Mouse (Mus musculus): ENCODE measurements around the gene Enpp3. TPM values are rescaled to one million over a fixed set of nuclear protein-coding genes. Genes with fewer than 3 reads are reported as not detected.

Gene Enpp3
- polyA plus RNA-seq, 1 experiment from 2014 or later: 7.9 TPM

DNA sequence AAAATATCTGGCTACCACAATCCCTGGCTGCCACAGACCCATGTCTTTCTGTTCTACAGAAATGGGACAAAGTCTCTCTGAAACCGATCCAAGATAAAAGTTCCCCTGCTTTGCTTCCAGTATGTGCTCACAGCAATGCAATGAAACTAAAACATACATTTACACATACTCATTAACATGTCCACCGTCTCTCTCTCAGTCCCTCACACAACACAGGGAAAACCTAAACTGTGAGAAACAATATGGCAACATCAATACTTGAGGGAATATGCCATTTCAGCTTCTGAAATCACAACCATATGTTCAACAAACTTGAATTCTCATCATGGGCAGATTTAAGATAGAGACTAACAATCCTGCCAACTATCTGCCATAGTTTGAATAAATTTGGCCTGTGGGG is 117.4 kb downstream of the Enpp3 start:
- Histone ChIP-seq H3K9me3 (no peaks in the 10 kb centered on the region), H3K4me2 (no peak overlapping the region), H3K4me3 (replicated peaks) (no peak overlapping the region), H3K36me3 (no peaks in the 10 kb centered on the region), H3K4me1 (replicated peaks) (no peaks in the 10 kb centered on the region), H3K9ac (replicated peaks) (no peak overlapping the region), H3K27ac (no peak overlapping the region), H3K27me3 (no peaks in the 10 kb centered on the region)
- 95% methylated on average over 2 of the region's 2 CpGs for WGBS
- no peak for ATAC-seq (ENCODE audit: insufficient number of reproducible peaks, insufficient read depth, low FRiP score, low TSS enrichment, low read depth)

Other genes starting within 250 kb of the Enpp3 start
- 7.5 and 11.0 TPM in 2 replicates for gene Ccn2, start 247.4 kb downstream of the Enpp3 start, polyA plus RNA-seq (2016; fragmentation: Nextera tagmentation; extraction: Ambion mirVana)
- gene Enpp1, start 130.7 kb downstream of the Enpp3 start, polyA plus RNA-seq (2016; fragmentation: Nextera tagmentation; extraction: Ambion mirVana): 3.3 and 3.6 TPM in 2 replicates
- gene Med23, start 27.2 kb upstream of the Enpp3 start, polyA plus RNA-seq (2016; fragmentation: Nextera tagmentation; extraction: Ambion mirVana): 35.6 and 35.7 TPM in 2 replicates
- 3.1 and 4.1 TPM in 2 replicates for gene Arg1, start 84.7 kb upstream of the Enpp3 start, polyA plus RNA-seq (2016; fragmentation: Nextera tagmentation; extraction: Ambion mirVana)

Data from limb, embryonic 12.5 days (tissue).